Mouse (Mus musculus): Measurements from ENCODE around the gene Rpl19.
A peak's percentile ranks its signal among the peaks of the same experiment; 100 is the strongest.

Rpl19 gene

DNA sequence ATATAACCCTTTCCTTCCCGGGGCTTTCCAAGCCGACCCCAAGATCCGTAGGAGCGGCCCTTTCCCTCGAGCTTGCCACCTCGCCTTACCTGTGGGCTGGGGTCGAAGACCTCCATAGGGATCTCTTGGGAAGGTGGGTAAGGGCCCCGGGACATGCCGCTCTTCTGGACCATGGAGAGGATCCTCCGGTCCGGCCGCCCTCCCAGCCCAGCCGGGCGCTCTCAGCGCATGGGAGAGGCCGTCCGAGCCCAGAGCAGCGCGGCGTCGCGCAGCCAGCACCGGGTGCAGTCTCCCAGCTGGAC, 4.3 kb upstream of the Rpl19 start:
- DNase-seq (ENCODE audit: low spot score in 2 of 2), result no peak

DNA sequence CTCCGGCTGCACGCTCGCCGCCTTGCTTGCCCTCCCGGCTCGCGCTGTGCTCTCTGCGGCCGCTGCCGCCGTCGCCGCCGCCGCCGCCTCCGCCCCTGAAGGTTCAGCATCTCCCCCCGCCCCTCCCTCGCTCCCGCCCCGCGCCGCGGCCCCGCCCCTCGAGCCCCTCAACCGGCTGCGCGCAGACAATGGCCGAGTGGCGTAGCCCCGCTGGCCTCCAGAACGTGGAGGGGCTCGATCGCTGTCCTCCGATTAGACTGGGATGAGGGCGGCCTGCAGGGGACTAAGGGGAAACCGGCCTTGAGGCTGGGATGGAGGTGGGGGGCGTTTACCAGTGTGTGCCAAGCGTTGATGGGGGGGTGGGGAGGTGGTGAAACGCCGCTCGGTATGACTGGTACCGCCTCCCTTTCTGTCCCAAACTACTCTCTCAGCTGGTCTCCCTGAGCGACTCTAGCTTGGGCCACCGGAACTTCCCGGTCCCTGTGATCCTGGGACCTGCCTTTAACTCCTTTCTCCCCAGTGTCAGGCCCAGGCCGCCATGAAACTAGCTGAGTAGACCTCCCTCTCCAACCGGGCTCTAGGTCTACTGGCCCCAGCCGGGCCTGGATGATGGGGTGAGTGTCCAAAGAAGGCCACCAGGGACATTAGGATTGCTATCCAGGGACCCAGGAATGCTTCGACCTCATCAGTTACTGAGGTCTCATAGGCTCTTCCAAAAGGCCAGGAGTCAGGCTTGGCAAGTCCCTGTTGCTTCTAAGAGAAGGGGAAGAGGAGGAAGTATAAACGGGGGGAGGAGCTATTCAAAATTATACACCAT, 3.7 kb upstream of the Rpl19 start, which contains the start of gene Cacnb1:
TSS of gene Cacnb1 (minus strand) at position 480 of the 817 bp plus-strand sequence.
- peak; percentile 36 to 65 for DNase-seq (ENCODE audit: low spot score in 2 of 2)

- no peak for DNase-seq (ENCODE audit: low spot score in 2 of 2)
Observed at GRCm38 (mm10) chr11:98024516-98024915, 2.0 kb upstream of the Rpl19 start.

GRCm38 (mm10) chr11:98026248-98026569, 301 bp upstream of the Rpl19 start:
- no peak for DNase-seq (ENCODE audit: low spot score in 2 of 2)

- no peak for DNase-seq (ENCODE audit: low spot score in 2 of 2)
Observed at GRCm38 (mm10) chr11:98027297-98027688, 783 bp downstream of the Rpl19 start.

DNA sequence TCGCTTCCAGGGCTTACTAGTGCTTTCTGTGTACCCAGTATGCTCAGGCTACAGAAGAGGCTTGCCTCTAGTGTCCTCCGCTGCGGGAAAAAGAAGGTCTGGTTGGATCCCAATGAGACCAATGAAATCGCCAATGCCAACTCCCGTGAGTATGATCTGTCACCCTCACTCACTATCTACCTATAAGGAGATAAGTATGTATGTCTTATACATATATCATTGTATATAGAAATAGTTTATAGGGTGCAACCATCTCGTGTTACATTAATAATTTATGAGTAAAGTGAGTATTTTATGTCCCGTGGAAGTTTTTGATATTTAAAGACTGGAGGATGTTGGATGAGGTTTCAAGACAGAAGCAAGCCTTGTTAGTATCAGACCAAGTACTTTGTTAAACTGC, 1.3 kb downstream of the Rpl19 start:
- DNase-seq (ENCODE audit: low spot score in 2 of 2), result no peak

DNA sequence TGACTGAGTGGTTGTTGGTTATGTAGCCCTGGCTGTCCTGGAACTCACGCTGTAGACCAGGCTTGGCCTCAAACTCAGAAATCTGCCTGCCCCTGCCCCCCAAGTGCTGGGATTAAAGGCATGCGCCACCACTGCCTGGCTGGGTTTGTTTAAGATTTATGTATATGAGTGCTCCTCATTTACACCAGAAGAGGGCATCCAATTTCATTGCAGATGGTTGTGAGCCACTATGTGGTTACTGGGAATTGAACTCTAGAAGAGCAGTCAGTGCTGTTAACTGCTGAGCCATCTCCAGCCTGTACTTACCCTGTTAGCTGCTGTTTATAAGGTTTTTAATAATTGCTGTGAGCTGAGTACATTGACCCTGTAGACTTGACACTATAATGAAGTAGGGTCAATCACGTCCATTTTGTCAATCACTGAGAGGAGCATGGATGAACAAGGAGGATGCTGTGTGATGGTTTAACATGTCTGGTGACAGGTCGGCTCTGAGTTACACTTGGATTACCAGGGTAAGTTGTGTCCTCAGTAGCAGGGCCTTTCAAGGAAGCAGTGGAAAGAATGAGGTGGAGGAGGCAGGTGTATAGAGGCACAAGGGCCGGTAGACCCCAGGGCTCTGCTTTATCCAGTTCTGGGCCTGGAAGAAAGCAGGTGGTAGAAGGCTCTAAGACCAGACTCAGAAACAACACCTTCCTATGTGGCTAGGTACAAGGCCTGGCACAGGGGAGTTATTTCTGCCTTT, 4.4 kb downstream of the Rpl19 start:
- no peak for DNase-seq (ENCODE audit: low spot score in 2 of 2)

DNA sequence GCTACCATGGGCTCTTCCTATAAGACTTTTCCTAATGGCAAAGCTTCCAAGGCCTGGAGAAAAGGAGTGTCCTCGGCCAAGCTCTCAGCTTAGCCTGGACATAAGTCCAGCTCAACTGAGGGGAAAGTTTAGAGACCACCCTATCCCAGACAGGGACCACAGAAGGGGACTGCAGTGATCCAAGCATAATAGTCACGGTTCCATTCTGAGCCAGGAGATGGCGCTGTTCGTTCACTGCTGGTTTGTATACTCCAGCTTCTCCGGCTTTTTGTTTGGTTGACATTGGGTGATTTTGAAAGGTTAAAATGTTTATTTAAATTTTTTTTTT, 4.9 kb downstream of the Rpl19 start:
- DNase-seq (ENCODE audit: low spot score in 2 of 2), result peak; percentile 68 to 85

DNA sequence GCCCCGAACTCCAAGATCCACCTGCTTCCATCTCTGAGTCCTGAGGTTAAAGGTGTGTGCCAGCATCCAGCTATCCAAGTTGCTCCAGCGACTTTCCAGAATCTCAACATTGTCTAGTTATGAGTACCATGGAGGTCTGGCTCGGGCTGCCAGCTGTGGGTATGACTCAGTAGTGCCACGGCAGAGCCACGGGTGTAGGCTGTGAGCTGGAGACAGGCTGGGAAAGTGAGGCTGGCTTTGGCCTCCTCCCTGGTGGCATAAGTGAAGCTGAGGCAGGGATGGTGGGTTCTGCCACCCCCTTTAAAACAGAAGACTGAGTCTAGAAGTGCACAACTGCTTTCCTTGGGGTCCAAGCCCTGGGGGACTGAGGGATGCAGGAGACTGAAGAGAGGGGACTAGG, 7.6 kb downstream of the Rpl19 start:
- DNase-seq (ENCODE audit: low spot score in 2 of 2), result no peak

DNA sequence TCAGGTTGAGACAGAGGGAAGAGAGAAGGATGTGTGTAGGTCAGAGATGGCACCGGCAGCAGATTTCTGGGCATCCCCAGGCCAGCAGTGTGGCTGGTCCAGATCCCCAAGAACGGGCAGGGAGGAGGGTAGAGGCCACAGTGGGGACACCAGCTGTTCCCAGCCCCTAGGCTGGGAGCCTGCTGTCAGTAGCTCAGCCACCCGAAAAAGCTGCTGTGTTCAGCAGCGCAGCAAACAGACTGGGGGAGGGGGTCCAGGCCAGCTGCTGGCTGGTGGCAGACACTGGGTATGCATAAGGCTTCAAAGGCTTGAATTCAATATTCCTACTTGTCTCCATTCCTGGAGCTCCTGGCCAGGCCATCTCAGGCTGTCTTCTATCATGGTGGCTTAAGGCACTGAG, 8.3 kb downstream of the Rpl19 start:
- DNase-seq (ENCODE audit: low spot score in 2 of 2), result no peak

DNA sequence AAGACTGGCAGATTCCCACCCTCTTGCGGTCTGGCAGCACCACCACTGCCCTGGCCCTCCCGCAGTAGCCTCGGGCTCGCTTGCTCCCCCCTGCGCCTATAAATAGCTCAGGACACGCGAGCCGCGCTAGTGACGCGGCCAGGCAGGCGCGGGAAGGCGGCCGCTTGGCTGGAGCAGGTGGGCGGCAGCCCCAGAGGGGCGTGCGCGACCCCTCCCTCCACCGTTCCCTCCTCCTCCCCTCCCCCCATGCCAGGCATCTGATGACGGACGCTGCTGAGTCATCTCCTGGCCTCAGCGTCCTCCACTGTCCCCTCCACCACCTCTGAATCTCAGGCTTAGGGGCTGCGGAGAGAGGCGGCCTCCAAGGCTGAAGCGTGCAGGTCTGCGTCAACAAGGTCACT, 9.5 kb downstream of the Rpl19 start:
- no peak for DNase-seq (ENCODE audit: low spot score in 2 of 2)

- DNase-seq (ENCODE audit: low spot score in 2 of 2), result no peak
Observed at GRCm38 (mm10) chr11:98037871-98038270, 11.4 kb downstream of the Rpl19 start.

DNA sequence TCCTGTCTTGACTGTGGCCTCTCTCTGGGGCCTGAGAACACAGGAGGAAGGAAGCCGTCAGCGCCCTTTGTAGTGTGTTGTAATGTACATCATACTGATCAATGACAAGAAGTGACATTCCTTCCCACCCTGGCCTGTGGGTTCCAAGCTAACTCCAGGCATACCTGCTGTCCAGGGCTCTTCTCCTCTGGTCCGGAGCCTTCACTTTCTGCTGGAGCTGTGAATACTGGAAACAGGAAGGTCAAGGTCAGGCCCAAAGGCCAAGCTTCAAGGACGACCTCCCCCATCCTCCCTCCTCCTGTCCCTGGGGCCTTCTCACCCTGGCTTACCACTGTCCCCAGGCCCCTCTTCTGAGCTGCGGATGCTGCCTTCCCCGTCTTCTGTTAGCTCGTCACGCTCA, 14.5 kb downstream of the Rpl19 start:
- no peak for DNase-seq (ENCODE audit: low spot score in 2 of 2)

DNA sequence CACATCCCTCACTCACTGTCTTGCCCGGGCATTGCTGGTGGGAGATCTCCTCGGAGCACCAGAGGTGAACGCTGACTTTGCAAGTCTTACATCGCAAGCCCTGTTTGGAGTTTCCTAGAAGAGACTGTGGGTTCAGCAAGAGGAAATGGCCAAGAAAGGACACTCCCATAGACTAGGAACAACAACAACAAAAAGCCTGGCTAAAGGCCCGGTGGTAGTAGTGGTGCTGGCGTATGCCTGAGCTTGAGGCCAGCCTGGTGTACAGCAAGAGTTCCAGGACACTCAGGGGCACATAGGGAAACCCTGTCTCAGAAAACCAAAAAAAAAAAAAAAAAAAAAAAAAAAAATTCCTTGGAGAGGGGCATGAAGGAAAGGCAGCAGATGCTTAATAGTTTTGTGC, 16.2 kb downstream of the Rpl19 start:
- DNase-seq (ENCODE audit: low spot score in 2 of 2), result no peak

- no peak for DNase-seq (ENCODE audit: low spot score in 2 of 2)
Observed at GRCm38 (mm10) chr11:98044074-98044473, 17.6 kb downstream of the Rpl19 start.

- DNase-seq (ENCODE audit: low spot score in 2 of 2), result peak in 1 of 2 experiments; percentile 48
Observed at GRCm38 (mm10) chr11:98045596-98045995, 19.1 kb downstream of the Rpl19 start.

DNA sequence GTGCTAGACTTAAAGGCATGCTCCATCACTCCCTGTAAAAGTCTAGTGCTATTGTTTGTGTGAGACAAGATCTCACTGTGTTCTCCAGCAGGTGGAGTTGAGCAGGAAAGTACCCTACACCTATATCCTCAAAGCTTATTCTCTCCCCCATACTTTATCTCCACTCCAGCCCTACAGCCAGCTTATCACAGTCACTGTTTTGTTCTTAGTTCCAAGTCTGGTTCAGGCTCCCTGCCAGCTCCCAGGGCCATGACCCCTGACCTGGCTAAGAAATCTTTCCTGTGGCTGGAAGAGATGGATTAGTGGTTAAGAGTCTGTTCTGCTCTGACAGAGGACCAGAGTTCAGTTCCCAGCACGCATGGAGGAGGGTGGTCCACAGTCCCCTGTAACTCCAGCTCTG, 20.0 kb downstream of the Rpl19 start:
- no peak for DNase-seq (ENCODE audit: low spot score in 2 of 2)

DNA sequence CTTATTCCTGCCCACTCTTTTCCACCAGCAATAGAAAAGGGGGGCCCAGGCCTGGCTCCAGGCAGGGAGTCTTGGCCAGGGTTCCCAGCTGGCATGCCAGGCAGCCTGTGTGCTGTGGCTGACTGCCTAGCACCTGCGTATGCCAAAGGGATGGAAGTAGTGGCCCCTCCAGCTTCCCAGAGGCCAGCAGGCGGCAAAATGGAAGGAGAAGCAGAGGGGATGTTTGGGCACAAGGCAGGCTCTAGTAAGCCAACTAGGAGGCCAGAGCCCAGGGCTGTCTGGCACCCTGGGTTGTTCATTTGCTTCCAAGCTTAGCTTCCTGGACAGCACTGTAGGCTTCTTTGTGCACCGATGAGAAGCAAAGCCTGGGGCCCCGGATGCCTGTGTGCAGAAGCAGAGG, 21.2 kb downstream of the Rpl19 start:
- no peak for DNase-seq (ENCODE audit: low spot score in 2 of 2)

GRCm38 (mm10) chr11:98049672-98050519, 23.4 kb downstream of the Rpl19 start:
- DNase-seq (ENCODE audit: low spot score in 2 of 2), result peak in 1 of 2 experiments; percentile 62

DNA sequence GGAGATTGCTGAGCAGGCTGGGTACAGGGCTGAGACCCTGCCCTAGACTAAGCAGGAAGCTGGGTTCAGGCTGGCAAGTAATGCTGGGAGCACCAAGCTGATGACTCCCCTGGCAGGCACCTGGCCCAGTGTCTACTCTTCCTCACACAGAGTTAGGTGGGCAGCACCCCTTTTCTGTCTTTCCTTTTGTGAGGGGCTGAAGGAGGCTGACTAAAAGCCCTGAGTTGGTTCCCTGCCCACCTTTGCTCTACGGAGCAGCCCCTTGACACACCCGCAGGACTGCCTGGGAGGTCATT, 24.0 kb downstream of the Rpl19 start:
- DNase-seq (ENCODE audit: low spot score in 2 of 2), result no peak

GRCm38 (mm10) chr11:98050940-98051339, 24.4 kb downstream of the Rpl19 start:
- DNase-seq (ENCODE audit: low spot score in 2 of 2), result no peak

DNA sequence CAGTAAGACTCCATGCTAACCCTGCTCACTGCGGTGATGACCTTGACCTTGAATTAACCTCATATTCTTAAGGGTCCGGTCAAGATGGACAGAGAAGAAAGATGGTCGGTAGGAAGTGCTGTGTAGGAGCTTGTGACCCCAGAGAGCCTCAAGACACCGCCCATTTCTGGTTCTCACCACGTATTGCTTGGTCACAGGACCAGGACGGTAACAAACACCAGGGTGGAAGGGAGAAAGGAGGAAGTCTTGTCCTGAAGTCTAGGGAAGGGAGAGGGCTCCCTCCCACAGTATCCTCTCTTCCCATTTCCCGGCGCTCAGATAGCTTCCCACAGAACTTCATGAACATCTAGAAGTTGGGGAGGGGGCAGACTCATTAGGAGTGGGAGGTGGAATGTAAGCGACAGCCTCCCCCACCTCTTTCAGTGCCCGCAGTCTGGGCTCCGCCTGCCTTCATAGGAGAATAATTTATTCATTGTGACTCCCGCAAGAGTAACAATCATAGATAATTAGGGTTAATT, 25.2 kb downstream of the Rpl19 start:
- DNase-seq (ENCODE audit: low spot score in 2 of 2), result no peak

Measured in spleen, postnatal 10 days (tissue).